Mouse (Mus musculus) testis, adult 2 months (tissue): ENCODE data around the gene Xrcc6. TPM values are rescaled to one million over a fixed set of nuclear protein-coding genes. Genes with fewer than 3 reads are reported as not detected.

ENCODE experiments used
- H3K27ac ChIP-seq: fragments of 200-500 bp; 2 replicates; pipeline ENCODE4 v1.5.1; 2012; ENCODE audit warnings: low read depth, low read length; ENCODE audit not compliant: control insufficient read depth, insufficient read depth
- H3K27me3 ChIP-seq: fragments of 200-500 bp; 2 replicates; pipeline ENCODE4 v1.6.1; 2012; ENCODE audit warnings: mild to moderate bottlenecking, low read length, moderate library complexity; ENCODE audit not compliant: control insufficient read depth, insufficient read depth
- H3K36me3 ChIP-seq: fragments of 200-500 bp; 2 replicates; pipeline ENCODE4 v1.6.1; 2012; ENCODE audit warnings: mild to moderate bottlenecking, low read length; ENCODE audit not compliant: control insufficient read depth, insufficient read depth
- H3K4me1 ChIP-seq: fragments of 200-500 bp; 2 replicates; pipeline ENCODE4 v1.6.1; 2012; ENCODE audit warnings: low read length; ENCODE audit not compliant: control insufficient read depth, insufficient read depth
- H3K4me3 ChIP-seq: fragments of 200-500 bp; 2 replicates; pipeline ENCODE4 v1.5.1; 2012; ENCODE audit warnings: low read depth, mild to moderate bottlenecking, low read length, moderate library complexity, mixed read lengths; ENCODE audit not compliant: control insufficient read depth
- CTCF ChIP-seq: fragments of 200-500 bp; IDR thresholded peaks from 2 replicates; pipeline ENCODE4 v1.5.1; 2012; ENCODE audit warnings: low read depth, mild to moderate bottlenecking, inconsistent platforms, low read length, moderate library complexity; ENCODE audit not compliant: control insufficient read depth, insufficient read depth, insufficient replicate concordance
- POLR2A ChIP-seq: fragments of 200-500 bp; IDR thresholded peaks from 2 replicates; pipeline ENCODE4 v1.6.1; 2012; ENCODE audit warnings: low read depth, mild to moderate bottlenecking, inconsistent platforms, low read length, moderate library complexity; ENCODE audit not compliant: control insufficient read depth
- polyA plus RNA-seq: library from polyadenylated mRNA; depleted of rRNA; stranded (reverse); fragments of >200 nt; gene quantifications from 2 replicates; pipeline ENCODE4 v1.2.3, GENCODE M21; 2012

Xrcc6 gene
- polyA plus RNA-seq, 1 experiment = 16.7 TPM

- no peaks in the 10 kb centered on the region; the same call in 1 of the 2 replicates for H3K27me3 ChIP-seq
Measured at GRCm38 (mm10) chr15:82065511-82065910, 77.9 kb downstream of the Xrcc6 start.

DNA sequence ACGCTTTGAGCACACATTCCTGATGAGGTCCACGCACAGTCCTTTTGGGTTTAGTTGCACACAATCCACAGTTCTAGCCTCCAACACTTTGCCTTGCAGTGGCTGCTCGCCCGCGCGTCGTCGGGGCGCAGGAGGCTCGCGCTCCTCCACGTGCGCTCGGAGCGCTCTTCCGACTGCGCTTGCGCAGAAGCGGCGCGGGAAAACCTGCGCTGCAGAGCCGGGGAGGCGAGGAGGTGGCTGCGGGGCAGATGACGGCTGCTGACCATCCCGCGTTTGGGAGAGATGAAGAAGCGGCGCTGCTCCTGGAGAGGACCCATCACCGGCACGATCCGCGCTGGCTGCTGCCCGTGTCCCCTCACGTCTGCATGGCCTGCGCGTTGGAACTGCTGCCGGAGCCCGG, 82.3 kb downstream of the Xrcc6 start, which contains the start of gene Mei1:
Mei1 (plus strand) TSS at position 99 of the 400 bp plus-strand sequence.
- H3K27me3 ChIP-seq = no peaks in the 10 kb centered on the region
- peak within 1 kb of the TSS; percentile 25; the same call in 1 of the 2 replicates for H3K27ac ChIP-seq
- peaks cover 10% of the 10 kb centered on the region for H3K4me1 ChIP-seq
- peak within 1 kb of the TSS; percentile 85 for H3K4me3 ChIP-seq
- TF ChIP-seq CTCF (no peak), POLR2A (no peak)
- H3K36me3 ChIP-seq = no peaks in the 10 kb centered on the region

More at GRCm38 (mm10) chr15:82065511-82065910, 77.9 kb downstream of the Xrcc6 start:
- no peaks in the 10 kb centered on the region for H3K36me3 ChIP-seq
- peaks cover 16% of the 10 kb centered on the region for H3K4me1 ChIP-seq
- TF ChIP-seq POLR2A = no peak
- peak; percentile 58 for TF ChIP-seq CTCF
- no peak overlapping the region for H3K27ac ChIP-seq
- peak overlapping the region; percentile 72 for H3K4me3 ChIP-seq

GRCm38 (mm10) chr15:82071816-82072469, 84.3 kb downstream of the Xrcc6 start:
- Histone ChIP-seq H3K27me3 (no peaks in the 10 kb centered on the region), H3K36me3 (no peaks in the 10 kb centered on the region), H3K4me3 (no peak overlapping the region), H3K27ac (no peak overlapping the region), H3K4me1 (peaks cover 8% of the 10 kb centered on the region)
- TF ChIP-seq POLR2A (no peak), CTCF (no peak)

GRCm38 (mm10) chr15:82073490-82073889, 85.9 kb downstream of the Xrcc6 start:
- TF ChIP-seq CTCF = no peak
- TF ChIP-seq POLR2A = no peak
- Histone ChIP-seq H3K27me3 (no peaks in the 10 kb centered on the region), H3K4me1 (peaks cover 8% of the 10 kb centered on the region), H3K4me3 (no peak overlapping the region), H3K27ac (no peak overlapping the region), H3K36me3 (no peaks in the 10 kb centered on the region)

DNA sequence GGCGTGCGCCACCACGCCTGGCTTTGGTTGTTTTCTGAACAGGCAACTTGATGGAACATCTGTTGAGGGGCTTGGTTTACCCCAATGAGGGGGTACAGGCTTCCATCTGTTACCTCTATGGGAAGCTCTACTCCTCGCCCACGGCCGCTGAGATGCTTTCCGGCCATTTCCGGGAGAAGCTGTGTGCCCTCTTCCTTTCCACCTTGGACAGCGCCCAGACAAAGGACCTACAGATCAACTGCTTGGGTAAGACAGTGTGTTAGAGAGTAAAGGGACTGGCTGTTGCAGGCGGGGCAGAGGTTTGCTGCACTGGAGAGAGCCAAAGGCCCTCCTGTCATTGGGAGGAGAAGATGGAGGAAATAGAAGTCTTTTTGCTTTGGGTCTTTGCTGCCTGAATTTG, 92.2 kb downstream of the Xrcc6 start:
- no peak for TF ChIP-seq POLR2A
- no peak for TF ChIP-seq CTCF
- H3K27me3 ChIP-seq = no peaks in the 10 kb centered on the region

DNA sequence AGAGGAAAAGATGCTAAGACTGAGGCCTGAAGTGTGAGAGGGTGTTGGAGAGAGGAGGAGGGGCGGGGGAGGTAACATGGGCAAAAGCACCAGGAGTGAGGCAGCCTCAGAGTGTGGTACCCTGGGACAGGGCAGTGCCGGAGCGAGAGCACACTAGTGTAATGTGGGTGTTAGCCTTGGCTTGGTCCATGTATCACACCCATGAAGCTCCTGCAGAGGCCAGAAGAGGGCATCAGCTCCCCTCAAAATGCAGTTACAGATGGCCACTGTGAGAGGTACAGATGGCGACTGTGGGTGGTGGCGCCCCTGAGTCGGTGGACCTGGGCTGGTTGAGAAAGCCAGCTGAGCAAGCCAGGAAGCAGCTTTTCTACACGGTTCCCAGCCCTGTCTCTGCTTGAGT, 93.5 kb downstream of the Xrcc6 start:
- TF ChIP-seq CTCF = peak; percentile 30; the same call in 1 of the 2 replicates
- TF ChIP-seq POLR2A = no peak
- no peaks in the 10 kb centered on the region for H3K36me3 ChIP-seq
- H3K4me1 ChIP-seq = peaks cover 11% of the 10 kb centered on the region
- no peak overlapping the region for H3K27ac ChIP-seq
- no peak overlapping the region for H3K4me3 ChIP-seq
- H3K27me3 ChIP-seq = no peaks in the 10 kb centered on the region

More for the DNA sequence above, 92.2 kb downstream of the Xrcc6 start:
- H3K36me3 ChIP-seq = no peaks in the 10 kb centered on the region
- H3K27ac ChIP-seq = no peak overlapping the region
- H3K4me1 ChIP-seq = peaks cover 11% of the 10 kb centered on the region
- H3K4me3 ChIP-seq = no peak overlapping the region

DNA sequence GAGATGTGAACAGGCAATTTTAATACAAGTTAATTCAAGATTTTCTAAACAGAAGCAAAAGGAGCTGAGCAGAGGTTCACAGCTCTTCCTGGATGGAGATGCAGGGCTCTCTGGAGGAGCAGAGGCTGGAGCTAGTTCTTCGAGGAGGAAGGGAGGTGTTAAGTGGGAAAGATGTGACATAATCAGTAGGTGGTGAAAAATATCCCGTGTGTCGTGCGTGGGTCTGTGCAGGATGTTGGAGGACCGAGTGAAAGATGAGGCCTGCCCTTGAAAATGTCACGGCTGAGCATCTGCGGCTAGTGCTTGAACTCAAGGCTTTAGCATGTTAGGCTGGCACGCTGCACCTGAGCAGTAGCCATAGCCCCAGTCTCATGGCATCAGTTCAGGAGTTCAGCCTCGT, 98.0 kb downstream of the Xrcc6 start:
- no peak overlapping the region for H3K4me3 ChIP-seq
- H3K36me3 ChIP-seq = no peaks in the 10 kb centered on the region
- H3K27ac ChIP-seq = no peak overlapping the region
- TF ChIP-seq CTCF (no peak), POLR2A (no peak)
- H3K4me1 ChIP-seq = peaks cover 11% of the 10 kb centered on the region
- H3K27me3 ChIP-seq = no peaks in the 10 kb centered on the region

GRCm38 (mm10) chr15:82086131-82086530, 98.5 kb downstream of the Xrcc6 start:
- Histone ChIP-seq H3K4me1 (peaks cover 11% of the 10 kb centered on the region), H3K27ac (no peak overlapping the region), H3K36me3 (no peaks in the 10 kb centered on the region), H3K4me3 (no peak overlapping the region), H3K27me3 (no peaks in the 10 kb centered on the region)
- TF ChIP-seq CTCF = no peak
- TF ChIP-seq POLR2A = no peak
